Mouse (Mus musculus) embryonic fibroblast, embryonic 13.5 days (primary cell): ENCODE data around the gene Sult6b2. TPM values are rescaled to one million over a fixed set of nuclear protein-coding genes. Genes with fewer than 3 reads are reported as not detected.

ENCODE experiments used
- H3K27ac ChIP-seq: 2 replicates; pipeline ENCODE4 v1.5.1; 2012; ENCODE audit warnings: low read length, control low read depth, inconsistent platforms; ENCODE audit not compliant: insufficient read depth
- H3K4me1 ChIP-seq: 2 replicates; pipeline ENCODE4 v1.6.1; 2011; ENCODE audit warnings: low read length; ENCODE audit not compliant: control insufficient read depth, insufficient read depth
- H3K4me3 ChIP-seq: 2 replicates; pipeline ENCODE4 v1.5.1; 2011; ENCODE audit warnings: mild to moderate bottlenecking, control low read depth, low read length; ENCODE audit not compliant: insufficient read depth
- CTCF ChIP-seq: IDR thresholded peaks from 2 replicates; pipeline ENCODE4 v1.5.1; 2011; ENCODE audit warnings: mild to moderate bottlenecking, control low read depth, low read length, moderate library complexity, borderline replicate concordance; ENCODE audit not compliant: insufficient read depth
- POLR2A ChIP-seq: IDR thresholded peaks from 2 replicates; pipeline ENCODE4 v1.6.1; 2011; ENCODE audit warnings: low read depth, mild to moderate bottlenecking, control low read depth, low read length, moderate library complexity
- polyA plus RNA-seq: library from polyadenylated mRNA; stranded (reverse); fragments of >200 nt; gene quantifications from 2 replicates; pipeline ENCODE4 v1.2.4, GENCODE M21; 2011; ENCODE audit warnings: low read depth; ENCODE audit not compliant: missing spikeins, insufficient read length

The Sult6b2 gene
- polyA plus RNA-seq, 1 experiment = not detected

DNA sequence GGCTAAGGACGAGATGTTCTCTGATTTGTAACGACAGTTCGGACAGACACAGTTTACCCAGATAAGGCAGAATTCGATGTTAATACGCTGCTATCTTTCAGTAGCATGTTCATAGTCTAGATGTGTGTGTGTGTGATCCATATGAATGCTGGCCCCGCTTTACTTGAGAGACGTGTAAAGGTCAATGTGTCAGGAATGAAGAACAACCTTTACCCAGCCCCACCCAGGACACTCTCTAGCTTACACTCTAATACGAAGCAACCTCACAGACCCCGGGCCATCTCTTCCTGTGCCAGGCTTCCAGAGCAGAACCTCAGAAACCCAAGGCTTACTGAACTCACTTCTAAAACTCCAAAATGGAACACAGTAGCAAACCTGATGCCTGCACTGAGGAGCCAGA, 5.5 kb downstream of the Sult6b2 start:
- H3K4me3 ChIP-seq = no peak overlapping the region
- H3K27ac ChIP-seq = no peak overlapping the region
- no peak for TF ChIP-seq CTCF
- no peak for TF ChIP-seq POLR2A
- H3K4me1 ChIP-seq = no peaks in the 10 kb centered on the region

DNA sequence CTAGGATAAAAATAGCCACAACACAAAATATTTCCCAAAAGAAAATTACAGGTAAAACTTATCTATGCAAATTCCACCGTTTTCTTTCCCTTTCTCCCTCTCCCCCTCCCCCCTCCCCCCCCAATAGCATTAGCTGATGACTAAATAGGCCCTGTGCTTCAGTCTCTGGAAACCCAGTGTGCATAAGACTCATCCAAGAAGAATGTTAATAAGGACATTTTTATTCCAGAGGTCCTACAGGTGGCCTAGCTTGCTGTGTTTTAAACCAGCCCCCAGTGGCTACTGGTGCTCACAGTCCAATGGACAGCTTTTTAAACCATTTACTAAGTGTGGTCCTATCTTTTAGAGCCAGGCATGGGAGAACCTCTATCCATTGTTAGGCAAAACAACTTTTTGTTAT, 6.3 kb downstream of the Sult6b2 start:
- H3K27ac ChIP-seq = no peak overlapping the region
- no peak overlapping the region for H3K4me3 ChIP-seq
- TF ChIP-seq POLR2A (no peak), CTCF (no peak)
- H3K4me1 ChIP-seq = no peaks in the 10 kb centered on the region

DNA sequence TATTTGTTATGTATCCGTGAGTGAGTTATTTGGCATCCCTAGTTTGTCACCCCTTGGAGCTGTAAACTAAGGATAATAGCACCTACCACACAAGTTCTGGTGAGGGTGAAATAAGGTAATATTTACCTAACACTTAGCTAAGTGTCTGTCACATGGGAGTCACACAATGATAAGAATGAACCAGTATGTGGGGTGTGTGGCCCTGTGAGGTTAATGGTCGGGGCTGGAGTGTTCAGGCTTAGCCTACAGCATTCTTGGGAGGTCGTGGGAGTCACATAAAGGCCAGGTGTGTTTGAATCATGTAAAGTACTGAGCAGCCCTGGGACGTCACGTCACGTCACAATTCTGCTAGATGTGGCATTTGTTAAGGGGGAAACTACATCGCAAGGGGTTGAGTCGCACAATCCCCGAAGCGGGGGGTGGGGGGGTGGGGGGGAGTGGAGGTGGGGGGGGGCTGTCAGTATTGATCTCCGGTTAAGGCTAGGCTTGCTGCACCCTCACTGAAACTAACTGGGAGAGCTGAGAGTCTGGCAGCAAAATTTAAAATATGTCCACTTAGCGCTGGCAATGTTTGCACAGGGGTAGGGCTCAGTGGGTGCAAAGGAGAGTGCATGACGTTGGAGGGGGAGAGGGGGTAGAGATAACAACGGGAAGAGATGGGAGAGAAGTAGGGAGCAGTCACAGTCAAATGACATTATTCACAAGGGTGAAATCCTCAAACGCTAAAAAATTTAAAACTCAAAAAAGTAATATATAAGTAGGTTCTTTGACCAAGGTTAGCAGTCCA, 8.5 kb downstream of the Sult6b2 start:
- TF ChIP-seq POLR2A (no peak), CTCF (no peak)
- H3K4me3 ChIP-seq = no peak overlapping the region
- H3K27ac ChIP-seq = no peak overlapping the region
- no peaks in the 10 kb centered on the region for H3K4me1 ChIP-seq

DNA sequence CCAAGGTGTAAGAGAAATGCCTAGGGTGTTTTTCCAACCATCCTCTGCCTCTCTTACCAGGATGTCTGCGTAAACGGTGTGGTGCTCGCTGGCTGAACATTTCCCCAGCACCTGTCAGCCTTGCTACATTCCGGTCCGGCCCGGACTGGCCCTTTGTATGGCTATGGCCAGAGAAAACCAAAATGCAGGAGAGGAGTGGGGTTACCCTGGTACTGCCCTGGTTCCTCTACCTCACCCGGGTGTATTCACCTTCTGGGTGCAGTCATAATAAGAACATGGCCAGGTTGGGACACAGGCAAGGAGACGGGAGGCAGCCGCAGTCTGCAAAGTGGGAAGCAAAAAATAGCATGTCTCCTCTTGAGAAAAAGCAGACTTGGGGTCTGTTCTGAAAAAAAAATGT, 9.2 kb downstream of the Sult6b2 start:
- TF ChIP-seq POLR2A = no peak
- no peak for TF ChIP-seq CTCF
- Histone ChIP-seq H3K27ac (no peak overlapping the region), H3K4me3 (no peak overlapping the region), H3K4me1 (no peaks in the 10 kb centered on the region)

DNA sequence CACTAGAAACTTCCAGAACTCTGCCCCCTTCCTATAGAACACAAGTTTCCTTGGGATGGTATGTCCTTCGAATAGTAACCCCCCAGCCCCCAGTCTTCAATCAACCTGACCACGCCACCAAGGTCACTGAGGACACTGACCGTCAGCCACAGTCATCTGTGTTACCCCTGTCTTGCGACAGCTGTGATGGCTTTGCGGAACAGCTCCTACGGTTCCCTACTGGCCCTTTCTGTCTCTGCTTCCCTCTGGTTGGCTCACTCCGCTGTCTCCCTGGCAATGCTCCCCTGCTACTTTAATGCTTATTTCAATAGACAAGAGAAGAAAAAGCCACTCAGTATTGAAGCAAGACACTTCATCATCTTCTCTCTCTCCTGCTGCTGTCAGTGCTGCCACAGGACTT, 10.8 kb downstream of the Sult6b2 start:
- Histone ChIP-seq H3K4me1 (no peaks in the 10 kb centered on the region), H3K4me3 (no peak overlapping the region)
- TF ChIP-seq CTCF (no peak), POLR2A (no peak)

DNA sequence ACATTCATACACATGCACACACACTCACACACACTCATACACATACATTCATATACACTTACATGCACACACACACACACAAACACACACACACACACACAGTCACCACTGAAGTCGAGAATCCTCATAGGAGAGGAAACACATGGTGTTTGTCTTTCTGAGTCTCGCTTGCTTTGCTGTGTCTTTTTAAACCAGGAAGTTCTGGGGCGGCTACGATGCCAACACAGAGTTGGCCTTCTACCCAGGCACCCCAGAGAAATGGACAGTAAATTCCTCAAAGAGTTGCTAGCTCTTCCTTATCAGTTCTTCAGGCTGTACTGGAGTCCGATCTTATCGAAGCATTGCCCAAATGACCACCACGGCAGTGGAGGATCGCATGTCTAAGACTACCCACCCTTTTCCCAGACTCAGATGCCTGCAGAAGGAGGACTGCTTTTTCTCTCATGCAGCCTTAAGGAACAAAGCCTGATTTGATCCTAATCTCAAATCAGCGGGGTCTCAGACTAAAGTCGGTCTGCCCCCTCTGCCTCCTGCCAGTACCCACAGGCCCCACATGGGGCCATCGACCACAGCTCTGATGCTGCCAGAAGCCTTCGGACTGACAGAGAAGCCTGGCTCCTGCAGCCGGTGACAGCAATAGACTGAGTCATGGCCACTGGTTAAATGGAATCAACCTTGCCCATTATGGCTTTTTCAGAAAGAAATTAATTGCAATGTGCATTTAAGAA, 11.9 kb downstream of the Sult6b2 start:
- Histone ChIP-seq H3K27ac (no peak overlapping the region), H3K4me1 (no peaks in the 10 kb centered on the region), H3K4me3 (no peak overlapping the region)
- TF ChIP-seq POLR2A = no peak
- no peak for TF ChIP-seq CTCF

More for the DNA sequence above, 10.8 kb downstream of the Sult6b2 start:
- no peak overlapping the region for H3K27ac ChIP-seq

DNA sequence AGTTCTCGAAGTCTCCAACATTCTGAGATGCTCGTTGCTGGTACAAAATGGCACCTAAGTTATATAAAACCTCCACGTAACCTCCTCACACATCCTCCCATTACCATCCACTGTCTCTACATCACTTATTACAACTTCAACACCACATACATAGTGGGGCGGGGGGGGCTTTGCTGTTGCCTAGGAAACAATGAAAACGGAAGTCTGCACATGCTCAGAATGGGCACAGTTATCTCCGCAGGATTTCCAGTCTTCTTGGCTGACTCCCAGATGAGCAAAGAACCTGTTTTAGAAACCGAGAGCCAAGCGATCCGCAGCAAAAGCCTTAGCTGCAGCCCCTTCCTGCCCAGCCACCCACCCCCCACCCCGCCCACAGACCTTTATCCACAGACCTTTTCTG, 14.6 kb downstream of the Sult6b2 start:
- Histone ChIP-seq H3K27ac (no peak overlapping the region), H3K4me3 (no peak overlapping the region), H3K4me1 (no peaks in the 10 kb centered on the region)
- TF ChIP-seq CTCF = no peak
- no peak for TF ChIP-seq POLR2A

DNA sequence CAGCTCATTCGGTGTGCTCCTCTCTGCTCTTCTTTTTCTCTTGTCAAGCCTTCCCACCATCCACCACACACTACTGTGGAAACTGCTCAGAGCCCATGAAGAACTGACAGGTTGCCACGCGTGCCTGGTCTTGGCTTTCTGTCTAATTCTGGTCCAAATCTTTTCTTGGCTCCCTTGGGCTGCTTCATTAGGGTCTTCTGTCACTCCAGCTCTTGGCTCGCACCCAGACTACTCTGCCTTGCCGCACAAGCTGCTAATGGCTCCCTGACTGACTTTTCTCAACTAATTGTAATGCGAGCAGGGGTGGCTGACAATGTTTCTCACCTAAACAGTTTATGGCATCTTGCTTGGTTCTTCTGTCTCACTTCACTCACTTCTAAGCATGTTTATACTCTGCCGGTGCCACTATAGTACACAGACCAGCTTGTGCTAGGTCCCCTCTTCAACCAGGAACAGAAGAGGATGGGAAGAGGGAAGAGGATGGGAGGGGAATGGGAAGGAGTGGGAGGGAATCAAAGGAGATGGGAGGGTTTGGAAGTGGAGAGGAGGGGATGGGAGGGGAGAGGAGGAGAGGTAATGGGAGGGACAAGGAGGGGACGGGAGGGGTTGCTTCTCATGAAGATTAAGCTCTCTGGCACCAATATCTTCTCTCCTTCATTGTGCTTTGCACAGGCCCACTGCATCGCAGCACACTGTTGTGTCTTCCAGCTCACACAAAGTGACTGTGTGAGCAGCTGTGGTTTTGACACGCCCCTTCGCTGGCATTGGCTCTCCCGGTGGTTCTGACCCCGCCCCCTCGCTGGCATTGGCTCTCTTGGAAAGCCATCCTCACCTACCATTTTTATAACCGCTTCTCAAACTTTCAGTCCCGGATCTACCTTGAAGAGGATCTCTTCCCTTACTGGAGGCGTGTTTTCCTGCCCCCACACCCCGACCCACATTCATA, 16.0 kb downstream of the Sult6b2 start:
- H3K27ac ChIP-seq = no peak overlapping the region

DNA sequence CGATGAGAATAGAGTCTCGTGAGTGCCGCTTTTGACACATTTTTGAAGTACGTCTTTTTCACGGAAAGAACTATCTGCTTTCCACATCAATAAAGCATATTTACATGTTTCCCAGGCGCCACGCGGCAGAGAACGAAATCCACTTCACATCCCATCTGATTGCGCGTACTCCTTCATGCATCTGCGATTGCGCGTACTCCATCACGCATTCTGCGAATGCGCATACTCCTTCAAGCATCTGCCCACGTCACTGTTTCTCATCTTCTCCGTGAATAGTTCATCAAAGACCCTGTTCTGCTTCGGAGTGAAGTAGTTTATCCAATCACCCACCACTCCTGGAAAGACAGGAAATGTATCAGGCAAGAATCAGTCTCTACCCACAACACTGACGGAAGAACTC, 18.2 kb downstream of the Sult6b2 start:
- Histone ChIP-seq H3K4me3 (no peak overlapping the region), H3K27ac (no peak overlapping the region), H3K4me1 (no peaks in the 10 kb centered on the region)
- no peak for TF ChIP-seq CTCF
- no peak for TF ChIP-seq POLR2A

More for the DNA sequence above, 16.0 kb downstream of the Sult6b2 start:
- Histone ChIP-seq H3K4me1 (no peaks in the 10 kb centered on the region), H3K4me3 (no peak overlapping the region)
- TF ChIP-seq POLR2A = no peak
- no peak for TF ChIP-seq CTCF
